Mouse (Mus musculus) megakaryocyte, embryonic 14.5 days (primary cell): ENCODE measurements around the gene Tbc1d22a.
"Not testable (repeated sequence)": the region's sequence is repeated elsewhere in the genome, so short reads cannot be mapped to it uniquely, and the experiment has no call there.

Experiments
- FLI1 ChIP-seq: IDR thresholded peaks from 2 replicates; pipeline ENCODE4 v1.6.1; 2012; ENCODE audit warnings: low read length, inconsistent platforms, mixed read lengths
- GATA1 ChIP-seq: IDR thresholded peaks from 3 replicates; pipeline ENCODE4 v1.6.1; 2012; ENCODE audit warnings: mixed read lengths, low read length, inconsistent platforms, borderline replicate concordance

- not testable (repeated sequence) for TF ChIP-seq GATA1, FLI1
Measured at GRCm38 (mm10) chr15:86181321-86181720, 32.9 kb upstream of the Tbc1d22a start.
